Mouse (Mus musculus): ENCODE results near the gene Cmss1.

Gene Cmss1

DNA sequence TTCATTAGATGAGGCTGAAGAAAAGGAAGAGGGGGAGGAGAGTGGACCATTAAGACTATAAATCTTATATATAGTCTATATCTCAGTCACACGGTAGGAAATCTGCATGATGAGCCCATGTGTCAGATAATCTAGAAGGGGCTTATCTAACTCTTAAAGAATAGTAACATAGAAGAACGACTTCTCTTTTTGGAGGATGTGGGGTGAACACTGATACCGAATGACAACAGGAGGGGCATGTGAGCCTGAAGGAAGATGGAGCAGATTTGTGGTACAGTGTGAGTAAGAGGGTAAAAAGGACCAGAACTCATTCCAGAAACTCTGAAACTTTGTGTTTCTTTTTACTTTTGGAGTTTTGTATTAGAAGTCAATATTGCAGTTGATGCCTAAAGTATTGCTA, 97.6 kb downstream of the Cmss1 start:
- DNase-seq: no peak

DNA sequence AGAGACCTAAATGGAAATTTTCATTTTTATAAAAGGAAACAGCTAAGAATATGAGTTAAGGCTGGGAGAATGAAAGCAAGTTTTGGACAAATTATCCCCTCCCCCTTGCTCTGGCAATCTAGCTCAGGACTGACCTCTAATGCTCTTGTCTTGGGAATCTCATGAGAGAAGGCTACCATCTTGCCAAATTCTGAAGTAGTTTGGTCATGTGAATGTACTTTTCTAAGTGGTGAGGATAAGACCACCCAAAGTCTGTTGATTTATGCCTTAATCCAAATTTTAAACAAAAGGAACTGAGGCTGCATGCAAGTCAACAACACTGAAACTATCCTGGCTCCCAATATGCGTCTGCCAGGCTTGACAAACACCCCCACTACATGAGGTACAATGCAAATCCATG, 98.3 kb downstream of the Cmss1 start:
- DNase-seq: no peak

DNA sequence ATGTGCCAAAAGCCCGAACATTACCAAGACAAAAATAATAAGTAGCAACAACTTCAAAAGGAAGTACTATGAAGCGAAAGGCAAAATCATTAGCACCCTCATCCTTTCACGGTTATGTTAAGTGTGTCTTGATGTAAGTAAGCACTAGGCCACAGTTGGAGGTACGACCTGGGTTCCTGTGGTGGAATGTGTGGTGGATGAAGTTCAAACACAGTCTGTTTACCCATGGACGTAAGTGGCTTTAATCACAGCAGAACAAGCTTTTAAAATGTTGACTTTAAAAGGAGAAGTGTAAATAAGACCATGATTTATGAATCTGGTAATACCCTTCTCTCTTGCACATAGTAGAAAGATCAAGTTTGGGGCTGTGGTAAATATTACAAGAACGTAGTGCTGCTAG, 100.5 kb downstream of the Cmss1 start:
- no peak for DNase-seq

DNA sequence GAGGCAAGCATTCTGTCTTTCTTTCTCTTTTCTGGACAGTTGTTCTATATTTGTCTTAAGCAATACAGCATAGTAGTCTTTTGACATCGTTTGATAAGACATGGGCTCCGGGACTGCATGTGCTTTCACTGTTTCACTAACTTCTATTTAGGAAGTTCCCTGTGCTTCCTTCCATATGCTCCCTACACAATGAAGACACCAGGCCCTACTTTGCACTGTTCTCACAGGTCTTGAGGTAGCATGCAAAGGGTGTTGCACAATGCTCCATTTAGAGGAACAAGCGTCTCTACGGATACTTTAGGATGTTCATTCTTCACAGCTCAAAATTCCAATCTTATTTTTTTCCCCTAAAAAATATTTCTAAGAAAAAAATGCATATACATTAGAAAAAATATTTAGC, 101.9 kb downstream of the Cmss1 start:
- DNase-seq: no peak

DNA sequence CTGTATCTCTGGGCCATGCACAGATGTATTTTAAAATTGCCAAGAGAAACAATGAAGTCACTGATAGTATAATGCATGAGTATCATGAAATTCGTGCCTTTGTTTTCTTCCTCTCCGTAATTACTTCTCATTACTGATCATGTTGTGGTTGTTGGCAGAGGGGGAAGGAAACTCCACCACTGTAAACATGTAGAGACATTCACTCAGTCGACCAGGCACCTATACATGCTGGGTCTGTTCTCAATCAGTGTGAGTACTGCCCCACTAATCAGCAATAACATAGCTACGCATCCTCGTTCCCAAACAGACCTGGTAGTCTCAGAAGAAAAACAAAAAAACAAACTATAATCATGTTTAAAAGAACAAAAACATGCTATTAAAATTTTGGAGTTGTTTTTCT, 103.9 kb downstream of the Cmss1 start:
- DNase-seq: no peak

DNA sequence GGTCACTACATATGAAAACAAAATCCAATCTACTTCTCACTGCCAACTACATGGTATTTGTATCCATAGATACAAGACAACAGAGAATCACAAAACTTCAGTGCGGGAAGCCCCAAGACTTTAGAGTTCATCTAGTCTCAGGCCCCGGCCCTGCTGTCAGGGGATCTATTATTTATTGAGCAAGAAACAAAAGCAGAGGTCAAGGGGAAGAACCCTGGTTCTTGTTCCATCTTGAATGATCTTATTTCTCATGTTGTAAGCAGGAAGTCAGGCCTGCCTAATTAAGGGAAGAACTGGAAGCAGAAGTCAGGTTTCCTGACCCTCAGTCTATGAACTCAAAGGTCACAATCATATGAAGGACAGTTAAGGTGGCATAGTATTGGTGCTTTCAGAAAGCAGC, 104.4 kb downstream of the Cmss1 start:
- no peak for DNase-seq

DNA sequence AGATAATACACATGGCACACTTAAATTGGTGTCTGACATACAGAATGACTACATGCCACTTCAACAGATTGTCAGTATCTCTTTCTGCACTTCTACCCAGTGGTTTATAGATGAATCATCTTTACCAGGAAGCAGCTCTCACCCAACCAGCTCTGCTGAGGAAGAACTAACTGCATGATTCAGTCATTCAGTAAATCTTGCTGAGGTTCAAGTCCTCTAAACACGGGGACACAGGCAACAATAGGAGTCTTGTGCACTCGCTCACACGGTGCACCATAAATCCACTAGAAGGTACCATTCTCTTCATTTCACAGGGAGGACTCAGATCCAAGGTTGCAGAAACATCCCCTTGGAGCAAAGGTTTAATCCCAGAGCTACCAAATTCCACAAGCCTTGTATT, 105.8 kb downstream of the Cmss1 start:
- DNase-seq: no peak

DNA sequence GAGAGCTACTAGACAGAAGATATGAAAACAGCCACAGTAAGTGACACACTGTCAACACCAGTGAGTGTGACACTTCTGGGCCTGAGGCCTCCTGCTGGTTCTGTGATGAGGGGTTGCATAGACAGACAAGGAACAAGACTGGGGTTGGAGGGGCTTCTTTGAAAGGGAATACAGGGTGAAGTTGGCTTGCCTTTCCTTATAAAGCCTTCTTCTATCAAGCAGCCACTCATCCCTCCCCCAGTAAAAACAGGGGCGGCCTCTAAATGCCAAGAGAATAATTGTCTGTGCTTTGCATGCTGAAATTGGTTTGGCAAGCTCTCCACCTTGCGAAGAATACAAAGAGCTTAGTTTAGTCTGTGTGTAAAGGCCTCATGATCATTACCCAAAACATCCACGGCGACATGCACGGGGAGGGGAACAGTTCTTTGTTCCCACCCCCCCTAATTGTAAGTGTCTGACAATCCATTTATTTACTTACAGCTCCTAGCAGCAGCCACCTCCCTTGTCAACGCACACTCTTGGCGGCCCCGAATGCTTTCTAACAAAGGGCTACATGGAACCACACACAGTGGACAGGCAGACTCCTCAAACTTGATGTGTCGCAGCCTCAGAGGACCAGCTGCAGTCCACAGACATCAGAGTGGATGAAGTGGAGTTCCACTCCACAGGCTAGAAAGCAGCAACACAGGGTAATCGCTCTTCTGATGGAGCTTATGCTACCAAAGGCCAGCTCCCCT, 110.1 kb downstream of the Cmss1 start:
- no peak for DNase-seq

DNA sequence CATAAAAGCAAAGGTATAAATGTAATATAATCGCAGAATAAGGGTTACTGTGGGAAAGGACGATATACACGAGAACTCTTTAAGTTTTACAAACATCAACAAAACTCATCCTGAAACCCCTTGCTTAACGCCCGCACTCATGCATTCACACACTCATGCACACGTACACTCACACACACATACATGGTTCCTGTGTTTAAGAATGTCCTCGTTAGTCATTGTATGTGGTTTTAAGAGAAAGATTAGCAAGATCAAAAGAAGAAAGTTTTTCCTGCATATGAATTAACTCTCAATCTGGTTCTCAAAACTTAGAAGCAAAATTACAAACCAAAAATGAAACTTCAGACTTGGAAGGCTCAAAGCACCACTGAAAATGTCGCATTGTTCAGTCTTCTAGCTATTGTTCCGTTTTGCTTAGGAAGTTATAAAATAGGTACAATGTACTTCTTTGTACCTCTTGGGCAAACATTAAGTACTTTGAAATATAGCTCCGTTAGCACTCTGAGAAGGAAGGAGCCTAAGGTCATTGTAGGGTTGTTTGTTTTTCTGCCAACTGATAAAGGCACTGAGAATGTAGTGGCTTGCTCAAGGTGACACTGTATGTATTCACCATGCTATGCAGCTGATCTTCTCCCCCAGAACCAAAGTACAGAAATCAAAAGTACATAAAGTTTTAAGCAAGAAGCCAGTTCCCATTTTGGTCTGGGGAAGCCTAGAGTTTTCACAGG, 111.0 kb downstream of the Cmss1 start:
- DNase-seq: no peak

DNA sequence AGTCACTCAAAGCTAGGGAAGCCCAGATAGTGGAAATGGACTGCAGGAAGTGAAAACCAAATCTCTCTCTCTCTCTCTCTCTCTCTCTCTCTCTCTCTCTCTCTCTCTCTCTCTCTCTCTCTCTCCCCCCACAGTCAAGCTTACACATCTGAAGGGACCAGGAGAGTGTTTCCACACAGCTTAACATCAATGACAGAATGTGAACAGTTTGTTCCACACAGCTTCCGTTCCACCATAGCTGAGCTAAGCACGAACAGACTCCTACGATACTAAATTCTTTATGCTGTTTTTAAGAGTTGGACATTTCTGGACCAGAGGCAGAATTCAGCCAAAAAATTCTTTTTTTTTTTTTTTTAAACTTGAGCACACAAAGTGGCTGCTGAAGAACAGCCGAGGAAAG, 114.8 kb downstream of the Cmss1 start:
- no peak for DNase-seq

DNA sequence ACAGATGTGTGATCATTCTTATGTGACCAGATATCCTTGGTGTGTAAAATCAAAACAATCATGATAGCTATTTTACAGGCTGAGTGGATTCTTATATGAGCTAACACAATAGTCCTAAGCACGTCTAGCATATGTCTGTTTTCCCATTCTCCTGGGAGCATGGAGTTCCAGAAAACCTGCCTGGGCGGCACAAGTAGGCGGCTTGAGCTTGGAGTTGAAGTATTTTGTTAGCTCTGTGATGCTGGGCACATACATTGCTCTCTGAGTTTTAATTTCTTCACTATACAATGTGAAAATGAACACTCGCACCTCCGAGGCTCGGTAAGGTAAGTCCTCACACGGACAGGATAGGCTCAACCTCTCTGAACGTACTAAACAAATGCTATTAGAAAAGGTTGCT, 116.0 kb downstream of the Cmss1 start:
- DNase-seq: no peak

DNA sequence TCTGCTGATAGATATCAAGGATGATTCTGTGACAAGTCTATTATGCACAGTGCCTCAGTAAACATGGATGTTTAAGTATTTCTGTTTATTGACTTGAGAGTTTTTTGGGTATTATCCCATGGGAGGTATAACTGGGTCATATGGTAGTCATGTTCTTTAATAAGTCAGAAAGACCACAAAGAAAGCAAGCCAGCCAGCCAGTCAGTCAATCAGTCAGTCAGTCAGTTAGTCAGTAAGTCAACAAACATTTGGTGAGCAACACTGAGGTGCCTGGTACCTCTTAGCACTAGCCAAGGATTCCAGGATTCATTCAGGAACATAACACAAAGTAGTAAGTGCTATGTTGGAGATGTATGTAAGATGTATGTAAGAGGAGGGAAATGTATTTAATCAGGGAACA, 118.0 kb downstream of the Cmss1 start:
- DNase-seq: no peak

DNA sequence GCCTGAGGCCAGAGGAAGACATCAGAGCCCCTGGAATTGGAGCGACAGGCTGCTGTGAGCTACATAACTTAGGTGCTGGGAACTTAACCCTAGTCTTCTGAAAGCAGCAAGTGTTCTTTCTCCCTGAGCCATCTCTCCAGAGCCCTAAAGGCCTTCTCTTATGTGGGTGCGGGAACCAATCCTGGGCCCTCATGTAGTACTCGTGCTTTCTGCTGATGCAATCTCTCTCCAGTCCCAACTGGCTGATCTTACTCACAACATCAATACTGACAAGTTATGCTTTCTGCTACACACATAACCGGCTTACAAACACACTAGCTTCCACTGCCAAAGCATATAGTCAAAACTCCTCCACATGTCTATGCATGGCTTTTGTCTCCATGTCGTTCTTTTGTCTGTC, 120.4 kb downstream of the Cmss1 start:
- DNase-seq: no peak

DNA sequence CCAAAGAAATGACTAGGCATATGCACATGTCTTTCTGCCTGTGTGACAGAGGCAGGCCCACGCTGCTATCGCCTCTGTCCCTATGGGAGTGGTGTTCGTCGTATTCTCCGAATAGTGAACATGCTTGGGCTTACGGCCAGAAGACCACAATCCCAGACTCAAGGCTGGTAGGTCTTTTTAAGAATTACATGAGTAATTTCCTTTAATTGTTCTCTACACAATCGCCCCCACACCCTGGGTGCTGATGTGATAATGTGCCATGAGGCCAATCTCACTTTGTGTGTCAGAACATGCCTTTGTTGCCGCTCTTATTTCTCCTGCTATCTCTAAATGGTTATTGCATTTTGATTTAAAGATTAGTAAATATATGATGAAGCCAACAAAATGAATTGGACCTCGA, 121.4 kb downstream of the Cmss1 start:
- no peak for DNase-seq

DNA sequence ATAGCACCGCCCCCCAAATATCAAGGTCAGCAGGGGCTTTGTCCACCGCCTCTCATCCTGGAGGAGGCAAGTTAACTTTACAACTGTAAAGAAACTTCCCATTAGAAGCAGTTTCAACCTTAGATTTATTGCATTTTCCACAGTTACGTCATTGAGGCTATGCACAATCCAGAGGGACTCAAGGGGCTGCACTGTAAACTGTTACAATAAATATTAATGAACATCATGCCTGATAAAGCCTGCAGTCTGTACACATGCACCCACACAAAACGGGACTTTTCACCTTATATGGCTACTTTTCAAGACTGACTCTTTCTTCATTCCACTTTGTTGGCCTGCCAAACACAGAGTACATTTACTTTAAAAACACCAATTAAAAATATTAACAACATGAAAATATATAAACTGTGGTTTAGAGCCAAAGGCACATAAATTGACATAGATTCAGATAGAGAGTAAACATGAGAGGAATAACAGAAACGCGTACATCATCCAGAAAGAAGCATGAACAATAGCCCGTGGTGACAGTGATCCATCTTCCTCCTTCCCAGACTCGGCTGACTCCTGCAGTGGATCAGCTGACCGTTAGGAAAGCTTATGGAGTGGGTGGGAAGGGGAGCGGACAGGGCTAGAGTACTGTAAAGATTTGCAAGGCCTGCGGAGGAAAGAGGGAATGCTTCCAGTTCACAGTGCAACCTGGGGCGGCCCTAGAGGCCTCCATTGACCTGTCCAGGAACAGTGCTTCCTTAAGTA, 122.4 kb downstream of the Cmss1 start:
- no peak for DNase-seq

DNA sequence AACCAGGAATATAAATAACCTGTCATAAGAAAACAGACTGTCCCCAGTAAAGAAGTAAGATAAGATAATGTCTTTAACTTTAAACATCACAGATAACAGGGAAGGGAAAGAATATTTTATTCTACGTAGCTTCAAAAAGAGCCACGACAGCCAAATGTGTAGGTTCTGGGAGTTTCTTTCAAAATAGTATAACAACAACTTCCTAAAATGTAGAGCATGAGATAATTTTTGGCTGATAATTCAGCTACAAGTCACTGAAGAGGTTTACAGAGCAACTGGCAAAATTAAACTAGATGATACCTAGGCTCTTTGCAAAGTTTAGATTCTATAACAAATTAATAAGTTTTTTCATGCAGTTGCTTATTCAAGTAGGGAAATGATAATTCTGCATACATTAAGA, 123.2 kb downstream of the Cmss1 start:
- DNase-seq: no peak

DNA sequence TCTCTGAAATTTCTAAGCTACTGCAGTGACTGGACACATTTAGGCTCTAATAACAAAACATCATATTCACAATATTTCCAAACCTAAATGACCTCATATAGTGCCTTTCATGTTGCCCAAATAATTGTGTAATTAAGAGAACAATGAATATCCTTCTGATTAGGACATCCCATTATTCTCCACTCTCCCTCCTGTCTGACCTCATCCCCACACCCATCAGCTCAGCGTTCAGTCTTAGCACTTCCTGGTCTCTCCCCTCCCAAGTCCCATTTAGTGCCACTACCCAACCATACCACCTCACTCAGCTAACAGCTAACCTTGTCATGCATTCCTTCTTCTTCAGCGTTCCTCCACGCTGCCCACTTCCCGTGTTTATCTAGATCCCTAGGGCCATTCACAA, 123.8 kb downstream of the Cmss1 start:
- no peak for DNase-seq

DNA sequence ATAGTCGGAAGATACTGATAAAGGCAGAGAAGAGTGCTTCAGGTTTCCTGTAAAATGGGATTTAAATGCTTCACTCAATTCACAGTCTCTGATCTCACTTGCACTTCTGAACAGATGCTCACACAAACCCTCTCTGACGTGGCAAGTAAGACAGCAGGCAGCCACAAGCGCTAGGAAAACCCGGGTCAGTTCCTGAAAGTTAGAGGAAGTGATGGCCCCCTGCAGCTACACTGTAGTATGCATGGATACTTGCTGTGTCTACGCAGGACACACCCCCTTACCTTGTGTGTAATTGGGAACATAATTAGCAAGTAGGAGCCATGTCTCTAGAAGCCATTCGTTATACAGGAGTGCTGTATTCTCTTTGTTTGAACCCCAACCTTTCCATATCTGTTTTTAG, 124.4 kb downstream of the Cmss1 start:
- no peak for DNase-seq

DNA sequence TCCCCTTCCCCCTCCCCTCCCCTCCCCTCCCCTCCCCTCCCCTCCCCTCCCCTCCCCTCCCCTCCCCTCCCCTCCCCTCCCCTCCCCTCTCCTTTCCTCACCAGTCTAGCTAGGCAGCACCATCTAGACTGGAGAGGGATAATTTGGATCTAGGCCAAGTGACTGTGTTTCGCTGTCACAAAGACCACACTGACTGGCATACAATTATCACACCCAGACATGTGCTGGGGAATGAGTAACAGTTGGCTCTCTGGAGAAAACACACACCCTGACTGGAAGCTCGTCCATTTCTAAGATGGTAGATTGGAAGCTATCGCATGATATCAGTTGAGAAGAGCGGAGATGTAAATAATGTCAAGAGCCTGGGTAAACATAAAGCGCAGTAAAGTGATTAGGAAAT, 126.9 kb downstream of the Cmss1 start:
- no peak for DNase-seq

DNA sequence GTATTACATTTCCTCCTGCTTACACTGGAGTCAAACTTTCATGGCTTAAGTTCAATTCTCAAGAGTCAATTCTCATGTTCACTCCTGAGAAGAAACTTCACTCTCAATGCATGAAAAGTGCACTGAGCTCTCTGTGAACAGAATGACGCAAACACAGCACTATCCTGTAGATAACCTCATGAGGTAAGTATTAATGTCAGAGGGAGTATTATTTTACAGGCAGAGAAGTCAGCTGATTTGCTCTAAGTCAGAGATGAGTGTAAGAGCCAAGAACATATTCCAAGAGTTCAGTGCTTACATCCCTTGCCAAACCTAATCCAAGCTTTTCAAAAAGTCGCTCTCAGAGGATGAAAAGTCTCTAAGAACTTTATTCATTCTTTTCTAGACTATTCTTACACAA, 128.2 kb downstream of the Cmss1 start:
- no peak for DNase-seq

DNA sequence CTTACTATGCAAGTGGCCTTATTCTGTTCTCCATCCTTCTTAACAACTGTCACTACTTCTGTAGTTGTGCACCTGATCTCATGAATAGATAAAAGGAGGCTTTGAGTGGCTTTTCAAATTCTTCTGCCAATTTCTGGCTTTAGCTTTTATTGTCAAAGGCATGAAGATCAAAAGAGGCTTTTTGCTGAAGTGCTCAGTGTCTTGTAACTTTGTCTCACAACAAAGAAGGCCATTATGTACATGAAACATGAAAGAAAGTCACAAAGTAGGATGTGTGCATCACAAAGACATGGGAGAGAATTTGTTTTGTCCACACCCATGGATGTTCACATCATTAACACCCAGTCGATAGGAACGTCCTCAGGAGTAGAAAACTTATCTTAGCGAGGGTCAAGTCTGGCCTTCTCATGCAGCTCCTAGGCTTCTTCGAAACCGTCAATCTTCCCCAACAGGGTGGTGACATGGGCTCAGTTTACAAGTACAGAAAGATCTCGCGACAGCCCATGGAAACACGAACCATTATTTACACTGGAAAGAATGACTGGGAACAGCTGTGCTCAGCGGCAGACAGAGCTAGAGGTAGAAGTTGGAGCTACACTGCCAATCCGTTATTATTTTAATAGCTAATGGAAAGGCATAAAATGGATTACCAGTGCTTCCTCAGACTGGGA, 133.1 kb downstream of the Cmss1 start:
- DNase-seq: no peak

DNA sequence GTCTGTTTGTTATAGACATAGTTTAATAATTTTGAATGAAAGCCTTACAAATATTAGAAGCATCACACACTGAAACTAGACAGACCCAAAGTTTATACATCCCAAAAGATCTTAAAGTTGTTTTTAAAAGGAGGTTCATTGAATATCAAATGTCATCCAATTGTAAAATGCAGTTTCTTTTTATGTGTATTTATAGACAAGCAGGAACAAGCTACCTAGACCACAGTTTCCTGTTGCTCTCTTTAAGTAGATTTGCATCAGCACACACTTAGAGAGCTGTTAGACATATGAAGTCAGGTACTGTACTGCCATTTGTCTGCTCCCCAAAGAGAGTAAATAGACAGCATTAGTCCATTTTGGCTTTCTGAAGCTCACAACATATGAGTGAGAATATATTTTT, 135.6 kb downstream of the Cmss1 start:
- DNase-seq: no peak

DNA sequence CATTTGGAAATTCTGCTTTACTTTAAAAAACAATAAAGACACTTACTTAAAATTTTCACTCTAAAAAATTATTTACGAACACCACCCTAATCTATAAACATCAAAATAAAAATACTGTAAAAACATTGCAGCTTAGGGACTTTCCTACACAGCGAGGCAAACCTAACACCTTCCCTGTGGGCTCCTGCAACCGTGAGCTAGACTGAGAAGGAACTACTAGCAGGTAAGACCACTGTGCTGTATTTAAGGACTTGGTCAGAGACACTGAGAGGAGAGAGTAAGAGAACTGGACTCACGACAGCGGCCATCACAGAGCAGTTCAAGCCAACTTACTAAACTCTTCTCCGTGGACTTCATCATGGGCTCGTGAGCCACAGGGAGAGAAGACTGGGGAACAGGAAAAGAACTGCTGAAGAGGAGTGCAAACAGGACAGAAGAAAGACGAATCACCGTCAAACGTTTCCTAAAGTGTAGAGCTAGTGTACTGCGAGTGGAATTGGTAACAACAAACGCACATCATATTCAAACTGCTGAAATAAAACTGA, 136.3 kb downstream of the Cmss1 start:
- DNase-seq: no peak
